Comparison of ENCODE assay signal across 39 mouse cellular contexts in the genomic region with DNA sequence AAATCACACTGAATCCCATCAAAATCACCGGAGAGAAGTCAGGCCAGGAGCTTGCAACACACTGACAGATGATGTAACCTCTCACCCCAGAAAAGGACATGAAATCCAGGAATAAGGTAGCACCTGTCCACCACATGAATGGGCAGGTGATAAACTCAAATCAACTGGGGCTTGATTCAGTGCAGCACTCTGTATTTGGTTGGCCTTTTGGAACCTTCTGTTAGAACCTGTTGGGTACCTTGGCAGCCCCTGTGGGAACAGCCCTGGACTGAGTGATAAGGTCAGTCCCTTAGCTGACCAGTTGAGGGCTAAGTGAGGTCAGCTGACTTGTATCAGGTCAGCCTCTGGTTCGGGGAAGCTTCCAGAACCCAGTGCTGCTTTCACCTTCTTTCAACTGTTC. TPM values are rescaled to one million over a fixed set of nuclear protein-coding genes. Genes with fewer than 3 reads are reported as not detected.
"Had no signal": no experiment of that assay in that cellular context is flagged by ENCODE, and none has a peak within 500 bp of the region (broad histone marks: within the 10 kb centered on the region; RNA-seq: fewer than 3 reads in every experiment).

No protein-coding gene starts in this region.

- H3K9me3 ChIP-seq: heart, embryonic 13.5 days; heart, embryonic 15.5 days; hindbrain, embryonic 10.5 days; hindbrain, embryonic 12.5 days; intestine, embryonic 15.5 days; limb, embryonic 10.5 days; limb, embryonic 12.5 days; liver, embryonic 13.5 days; liver, embryonic 15.5 days had no signal

- H3K27ac ChIP-seq: gastrocnemius, adult 2 months; heart, embryonic 13.5 days; heart, embryonic 15.5 days; hindbrain, embryonic 10.5 days; hindbrain, embryonic 12.5 days; hindbrain, embryonic 14.5 days; intestine, embryonic 15.5 days; layer of hippocampus, adult 2 months; left cerebral cortex, adult 2 months; limb, embryonic 10.5 days; limb, embryonic 12.5 days; liver, embryonic 13.5 days; liver, embryonic 15.5 days had no signal

- DNase-seq: gastrocnemius, adult 2 months; gastrocnemius, postnatal 10 days; gastrocnemius, postnatal 25 days; heart, adult 18-20 months; heart, postnatal 14 days; heart, postnatal 4 days; kidney, adult 18-20 months; kidney, adult 8-10 months; kidney, postnatal 10 days; kidney, postnatal 25 days; kidney, postnatal 4 days; liver, embryonic 13.5 days had no signal

- H3K9ac ChIP-seq: heart, embryonic 13.5 days; heart, embryonic 15.5 days; hindbrain, embryonic 12.5 days; hindbrain, embryonic 14.5 days; intestine, embryonic 15.5 days; limb, embryonic 12.5 days; liver, embryonic 13.5 days; liver, embryonic 15.5 days had no signal

- H3K36me3 ChIP-seq: heart, embryonic 13.5 days; heart, embryonic 15.5 days; hindbrain, embryonic 10.5 days; hindbrain, embryonic 12.5 days; intestine, embryonic 15.5 days; limb, embryonic 10.5 days; limb, embryonic 12.5 days; liver, embryonic 13.5 days; liver, embryonic 15.5 days had no signal

- H3K4me3 ChIP-seq: gastrocnemius, adult 2 months; heart, embryonic 13.5 days; heart, embryonic 15.5 days; hindbrain, embryonic 10.5 days; hindbrain, embryonic 12.5 days; intestine, embryonic 15.5 days; layer of hippocampus, adult 2 months; left cerebral cortex, adult 2 months; limb, embryonic 10.5 days; limb, embryonic 12.5 days; liver, embryonic 13.5 days; liver, embryonic 15.5 days had no signal

- H3K27me3 ChIP-seq: heart, embryonic 13.5 days; heart, embryonic 15.5 days; hindbrain, embryonic 12.5 days; intestine, embryonic 15.5 days; limb, embryonic 12.5 days; liver, embryonic 13.5 days; liver, embryonic 15.5 days had no signal

- H3K4me1 ChIP-seq: heart, embryonic 13.5 days; heart, embryonic 15.5 days; hindbrain, embryonic 10.5 days; hindbrain, embryonic 12.5 days; intestine, embryonic 15.5 days; limb, embryonic 10.5 days; limb, embryonic 12.5 days; liver, embryonic 13.5 days; liver, embryonic 15.5 days had no signal

- H3K4me2 ChIP-seq: heart, embryonic 11.5 days; heart, embryonic 13.5 days; heart, embryonic 15.5 days; hindbrain, embryonic 12.5 days; hindbrain, embryonic 14.5 days; intestine, embryonic 15.5 days; limb, embryonic 12.5 days; liver, embryonic 13.5 days; liver, embryonic 15.5 days had no signal

- ATAC-seq: hindbrain, embryonic 16.5 days; inflammation-experienced regulatory T-cells, adult 6 months; intestine, embryonic 15.5 days; intestine, postnatal 0 days had no signal

RNA-seq across cellular contexts. Expression of a gene that starts 11.5 kb away (rescaled TPM):
- total RNA-seq: granulocyte monocyte progenitor cell, adult 5-6 weeks had no signal

RNA-seq across cellular contexts. Expression of a gene that starts 33.2 kb away (rescaled TPM):
- total RNA-seq: gastrocnemius, postnatal 10 days; gastrocnemius, postnatal 25 days; gastrocnemius, postnatal 4 days; granulocyte monocyte progenitor cell, adult 5-6 weeks; heart, adult 18-20 months; heart, adult 8-10 months; heart, postnatal 14 days; heart, postnatal 4 days; layer of hippocampus, adult 2 months; layer of hippocampus, postnatal 10 days; layer of hippocampus, postnatal 25 days; left cerebral cortex, adult 2 months; left cerebral cortex, postnatal 14 days; left cerebral cortex, postnatal 36 days had no signal
- polyA plus RNA-seq: frontal cortex, adult 2 months; heart, embryonic 11.5 days; heart, embryonic 13.5 days; heart, embryonic 15.5 days; heart, postnatal 0 days; hindbrain, embryonic 10.5 days; hindbrain, embryonic 12.5 days; hindbrain, embryonic 14.5 days; hindbrain, embryonic 16.5 days; inflammation-experienced regulatory T-cells, adult 6 months; intestine, embryonic 15.5 days; intestine, postnatal 0 days; kidney, embryonic 14.5 days; kidney, embryonic 16.5 days; limb, embryonic 10.5 days; limb, embryonic 12.5 days; limb, embryonic 14.5 days; liver, embryonic 13.5 days; liver, embryonic 15.5 days had no signal

RNA-seq across cellular contexts. Expression of a gene that starts 50.6 kb away (rescaled TPM):
- total RNA-seq: gastrocnemius, adult 2 months; gastrocnemius, postnatal 25 days; gastrocnemius, postnatal 4 days; granulocyte monocyte progenitor cell, adult 5-6 weeks had no signal
